Mouse (Mus musculus): ENCODE data around the gene Plin1. TPM values are rescaled to one million over a fixed set of nuclear protein-coding genes. Genes with fewer than 3 reads are reported as not detected.
A peak's percentile ranks its signal among the peaks of the same experiment; 100 is the strongest.

Plin1 gene
- polyA plus RNA-seq, 1 experiment from 2014 or later: not detected

GRCm38 (mm10) chr7:79742659-79743536 lies 10.2 kb upstream of the Plin1 start, which contains the start of the genes Pex11a and Wdr93:
TSS of gene Pex11a (minus strand) at chr7:79743131.
TSS of gene Wdr93 (plus strand) at chr7:79743163.
- Histone ChIP-seq H3K4me3 (ENCODE audit: low read depth, low read length) (peak within 1 kb of the TSS; percentile 77), H3K27ac (ENCODE audit: low read length) (no peak within 1 kb of the TSS), H3K27me3 (ENCODE audit: control insufficient read depth, insufficient read depth, low read length) (no peaks in the 10 kb centered on the region), H3K9ac (replicated peaks; ENCODE audit: low read depth, low read length) (peak within 1 kb of the TSS; percentile 53; the same call in 1 of the 2 replicates), H3K4me1 (ENCODE audit: control insufficient read depth, insufficient read depth, low read length) (0 out of 2 replicates have a peak, but pooled peaks cover 4% of the 10 kb centered on the region), H3K9me3 (ENCODE audit: control insufficient read depth, low read depth, low read length) (no peaks in the 10 kb centered on the region), H3K36me3 (ENCODE audit: control insufficient read depth, insufficient read depth, low read length) (no peaks in the 10 kb centered on the region; the same call in 1 of the 2 replicates), H3K4me2 (replicated peaks; ENCODE audit: low read depth, low read length) (peak within 1 kb of the TSS; percentile 94)
- 3% methylated on average over 46 of the region's 46 CpGs for WGBS
- peak; percentile 84 for ATAC-seq (ENCODE audit: insufficient number of reproducible peaks, insufficient read depth, low FRiP score, low read depth)

- Histone ChIP-seq H3K36me3 (ENCODE audit: control insufficient read depth, insufficient read depth, low read length) (no peaks in the 10 kb centered on the region; the same call in 1 of the 2 replicates), H3K4me1 (ENCODE audit: control insufficient read depth, insufficient read depth, low read length) (0 out of 2 replicates have a peak, but pooled peaks cover 4% of the 10 kb centered on the region), H3K27me3 (ENCODE audit: control insufficient read depth, insufficient read depth, low read length) (no peaks in the 10 kb centered on the region), H3K9ac (replicated peaks; ENCODE audit: low read depth, low read length) (peak overlapping the region; percentile 53; the same call in 1 of the 2 replicates), H3K27ac (ENCODE audit: low read length) (no peak overlapping the region), H3K9me3 (ENCODE audit: control insufficient read depth, low read depth, low read length) (no peaks in the 10 kb centered on the region), H3K4me3 (ENCODE audit: low read depth, low read length) (peak overlapping the region; percentile 77), H3K4me2 (replicated peaks; ENCODE audit: low read depth, low read length) (peak overlapping the region; percentile 94)
- 10% methylated on average over 11 of the region's 11 CpGs for WGBS
- ATAC-seq (ENCODE audit: insufficient number of reproducible peaks, insufficient read depth, low FRiP score, low read depth): no peak
Observed at GRCm38 (mm10) chr7:79742277-79742658, 9.6 kb upstream of the Plin1 start.

DNA sequence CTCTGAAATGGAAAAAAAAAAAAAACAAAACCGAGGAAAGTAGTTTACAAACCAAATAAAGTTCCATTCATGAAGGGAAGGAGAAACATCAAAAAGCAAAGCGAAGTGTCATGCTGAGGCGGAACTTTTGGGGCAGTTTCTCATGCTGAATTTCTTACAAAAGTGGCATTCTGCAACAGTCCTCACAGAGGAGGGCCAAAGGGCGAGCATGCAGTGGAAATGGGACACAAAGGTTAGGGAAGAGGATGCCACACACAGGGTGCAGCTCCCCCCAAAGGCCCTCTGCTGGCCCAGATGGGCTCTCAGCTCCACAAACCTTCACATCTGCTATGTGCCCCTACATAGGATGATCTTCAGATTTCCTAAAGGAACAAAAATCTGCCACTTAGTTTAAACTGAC lies 7.6 kb upstream of the Plin1 start:
- Histone ChIP-seq H3K4me2 (replicated peaks; ENCODE audit: low read depth, low read length) (no peak overlapping the region), H3K27me3 (ENCODE audit: control insufficient read depth, insufficient read depth, low read length) (no peaks in the 10 kb centered on the region), H3K4me3 (ENCODE audit: low read depth, low read length) (no peak overlapping the region), H3K36me3 (ENCODE audit: control insufficient read depth, insufficient read depth, low read length) (no peaks in the 10 kb centered on the region; the same call in 1 of the 2 replicates), H3K27ac (ENCODE audit: low read length) (no peak overlapping the region), H3K9me3 (ENCODE audit: control insufficient read depth, low read depth, low read length) (no peaks in the 10 kb centered on the region), H3K4me1 (ENCODE audit: control insufficient read depth, insufficient read depth, low read length) (0 out of 2 replicates have a peak, but pooled peaks cover 4% of the 10 kb centered on the region), H3K9ac (replicated peaks; ENCODE audit: low read depth, low read length) (no peak overlapping the region)
- 70% methylated on average over 4 of the region's 4 CpGs for WGBS
- ATAC-seq (ENCODE audit: insufficient number of reproducible peaks, insufficient read depth, low FRiP score, low read depth): no peak

- no peaks in the 10 kb centered on the region for H3K27me3 ChIP-seq (ENCODE audit: control insufficient read depth, insufficient read depth, low read length)
- H3K4me1 ChIP-seq (ENCODE audit: control insufficient read depth, insufficient read depth, low read length): 0 out of 2 replicates have a peak, but pooled peaks cover 4% of the 10 kb centered on the region
- H3K4me2 ChIP-seq (replicated peaks; ENCODE audit: low read depth, low read length): no peak overlapping the region
- no peak overlapping the region for H3K4me3 ChIP-seq (ENCODE audit: low read depth, low read length)
- H3K9me3 ChIP-seq (ENCODE audit: control insufficient read depth, low read depth, low read length): no peaks in the 10 kb centered on the region
- no peak overlapping the region for H3K9ac ChIP-seq (replicated peaks; ENCODE audit: low read depth, low read length)
- H3K36me3 ChIP-seq (ENCODE audit: control insufficient read depth, insufficient read depth, low read length): no peaks in the 10 kb centered on the region; the same call in 1 of the 2 replicates
- WGBS: 83% methylated on average over 2 of the region's 2 CpGs
- H3K27ac ChIP-seq (ENCODE audit: low read length): no peak overlapping the region
- ATAC-seq (ENCODE audit: insufficient number of reproducible peaks, insufficient read depth, low FRiP score, low read depth): no peak
Observed at GRCm38 (mm10) chr7:79738913-79739312, 6.2 kb upstream of the Plin1 start.

DNA sequence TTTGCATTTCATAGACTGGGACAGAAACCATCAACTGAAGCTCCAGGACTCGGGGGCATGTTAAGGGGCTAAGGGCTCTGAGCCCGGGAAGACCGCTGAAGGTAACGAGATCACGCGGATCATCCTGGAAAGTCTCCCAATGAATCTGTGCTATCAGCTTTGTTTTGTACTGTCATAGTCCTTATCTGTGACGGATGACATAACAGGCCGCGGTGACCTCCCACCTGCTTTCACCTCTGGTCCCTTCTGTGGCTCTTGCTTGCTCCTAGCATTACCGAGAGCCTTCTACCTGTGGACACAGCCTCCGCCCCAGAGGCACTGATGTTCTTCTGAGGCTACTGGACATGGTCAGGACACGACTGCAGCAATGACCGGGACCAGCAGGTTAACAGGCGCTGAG lies 3.8 kb upstream of the Plin1 start:
- no peaks in the 10 kb centered on the region for H3K27me3 ChIP-seq (ENCODE audit: control insufficient read depth, insufficient read depth, low read length)
- H3K36me3 ChIP-seq (ENCODE audit: control insufficient read depth, insufficient read depth, low read length): no peaks in the 10 kb centered on the region; the same call in 1 of the 2 replicates
- H3K9me3 ChIP-seq (ENCODE audit: control insufficient read depth, low read depth, low read length): no peaks in the 10 kb centered on the region
- no peak overlapping the region for H3K9ac ChIP-seq (replicated peaks; ENCODE audit: low read depth, low read length)
- WGBS: 81% methylated on average over 14 of the region's 14 CpGs
- no peak overlapping the region for H3K27ac ChIP-seq (ENCODE audit: low read length)
- ATAC-seq (ENCODE audit: insufficient number of reproducible peaks, insufficient read depth, low FRiP score, low read depth): no peak
- H3K4me3 ChIP-seq (ENCODE audit: low read depth, low read length): no peak overlapping the region
- H3K4me1 ChIP-seq (ENCODE audit: control insufficient read depth, insufficient read depth, low read length): no peaks in the 10 kb centered on the region
- no peak overlapping the region for H3K4me2 ChIP-seq (replicated peaks; ENCODE audit: low read depth, low read length)

DNA sequence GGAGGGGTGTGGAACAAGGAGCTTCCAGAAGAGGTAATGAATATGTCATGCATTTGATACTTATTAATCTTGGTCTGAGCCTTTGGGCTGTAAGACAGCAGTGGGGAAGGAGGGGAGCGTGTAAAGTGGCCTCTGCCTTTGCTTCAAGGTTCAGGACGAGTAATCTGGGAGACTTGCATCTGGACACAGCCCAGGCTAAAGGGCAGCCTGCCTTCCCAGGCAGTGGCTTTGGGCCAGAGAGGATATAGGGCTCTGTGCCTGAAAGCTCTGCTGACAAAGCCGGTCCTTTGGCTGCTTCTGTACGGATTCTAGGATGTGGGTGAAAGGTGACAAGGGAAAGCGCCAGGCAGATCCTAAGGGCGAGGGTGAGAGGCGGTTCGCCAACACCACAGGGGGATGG lies 1.9 kb upstream of the Plin1 start:
- H3K27me3 ChIP-seq (ENCODE audit: control insufficient read depth, insufficient read depth, low read length): no peaks in the 10 kb centered on the region
- no peak overlapping the region for H3K4me2 ChIP-seq (replicated peaks; ENCODE audit: low read depth, low read length)
- H3K9me3 ChIP-seq (ENCODE audit: control insufficient read depth, low read depth, low read length): no peaks in the 10 kb centered on the region
- ATAC-seq (ENCODE audit: insufficient number of reproducible peaks, insufficient read depth, low FRiP score, low read depth): no peak
- no peaks in the 10 kb centered on the region; the same call in 1 of the 2 replicates for H3K36me3 ChIP-seq (ENCODE audit: control insufficient read depth, insufficient read depth, low read length)
- 86% methylated on average over 8 of the region's 8 CpGs for WGBS
- no peak overlapping the region for H3K9ac ChIP-seq (replicated peaks; ENCODE audit: low read depth, low read length)
- no peak overlapping the region for H3K4me3 ChIP-seq (ENCODE audit: low read depth, low read length)
- H3K27ac ChIP-seq (ENCODE audit: low read length): no peak overlapping the region
- no peaks in the 10 kb centered on the region for H3K4me1 ChIP-seq (ENCODE audit: control insufficient read depth, insufficient read depth, low read length)

GRCm38 (mm10) chr7:79731438-79731837 lies 1.3 kb downstream of the Plin1 start:
- Histone ChIP-seq H3K9ac (replicated peaks; ENCODE audit: low read depth, low read length) (no peak overlapping the region), H3K27ac (ENCODE audit: low read length) (no peak overlapping the region), H3K4me2 (replicated peaks; ENCODE audit: low read depth, low read length) (no peak overlapping the region), H3K36me3 (ENCODE audit: control insufficient read depth, insufficient read depth, low read length) (no peaks in the 10 kb centered on the region), H3K27me3 (ENCODE audit: control insufficient read depth, insufficient read depth, low read length) (no peaks in the 10 kb centered on the region), H3K4me1 (ENCODE audit: control insufficient read depth, insufficient read depth, low read length) (no peaks in the 10 kb centered on the region), H3K4me3 (ENCODE audit: low read depth, low read length) (no peak overlapping the region), H3K9me3 (ENCODE audit: control insufficient read depth, low read depth, low read length) (no peaks in the 10 kb centered on the region)
- 77% methylated on average over 13 of the region's 13 CpGs for WGBS
- no peak for ATAC-seq (ENCODE audit: insufficient number of reproducible peaks, insufficient read depth, low FRiP score, low read depth)

GRCm38 (mm10) chr7:79729743-79730370 lies 2.8 kb downstream of the Plin1 start:
- no peak; the same call in 1 of the 2 replicates for ATAC-seq (ENCODE audit: insufficient number of reproducible peaks, insufficient read depth, low FRiP score, low read depth)
- H3K4me3 ChIP-seq (ENCODE audit: low read depth, low read length): no peak overlapping the region
- H3K4me1 ChIP-seq (ENCODE audit: control insufficient read depth, insufficient read depth, low read length): no peaks in the 10 kb centered on the region
- no peak overlapping the region for H3K9ac ChIP-seq (replicated peaks; ENCODE audit: low read depth, low read length)
- 64% methylated on average over 11 of the region's 11 CpGs for WGBS
- no peaks in the 10 kb centered on the region for H3K9me3 ChIP-seq (ENCODE audit: control insufficient read depth, low read depth, low read length)
- no peaks in the 10 kb centered on the region for H3K36me3 ChIP-seq (ENCODE audit: control insufficient read depth, insufficient read depth, low read length)
- H3K27me3 ChIP-seq (ENCODE audit: control insufficient read depth, insufficient read depth, low read length): no peaks in the 10 kb centered on the region
- no peak overlapping the region for H3K27ac ChIP-seq (ENCODE audit: low read length)
- H3K4me2 ChIP-seq (replicated peaks; ENCODE audit: low read depth, low read length): no peak overlapping the region

Data from stomach, embryonic 14.5 days (tissue).